Mouse (Mus musculus) midbrain, embryonic 13.5 days (tissue): Measurements from ENCODE around the gene Mosmo. TPM values are rescaled to one million over a fixed set of nuclear protein-coding genes. Genes with fewer than 3 reads are reported as not detected.

Experiments used
- ATAC-seq: fragments of 200-750 bp; cut with Nextera tagmentation; 2 replicates; pipeline ENCODE4 v1.8.0; 2017; ENCODE audit warnings: mild to moderate bottlenecking, moderate TSS enrichment, moderate library complexity
- H3K27ac ChIP-seq: fragments of 300-500 bp; sonication (generic); 2 replicates; pipeline ENCODE4 v1.5.1; 2015; ENCODE audit warnings: inconsistent platforms, mild to moderate bottlenecking, moderate library complexity
- H3K27me3 ChIP-seq: fragments of 300-500 bp; sonication (generic); 2 replicates; pipeline ENCODE4 v1.6.1; 2015; ENCODE audit warnings: mild to moderate bottlenecking, inconsistent platforms
- H3K36me3 ChIP-seq: fragments of 300-500 bp; sonication (generic); 2 replicates; pipeline ENCODE4 v1.6.1; 2015; ENCODE audit warnings: mild to moderate bottlenecking, inconsistent platforms
- H3K4me1 ChIP-seq: fragments of 300-500 bp; sonication (generic); replicated peaks from 2 replicates; pipeline ENCODE4 v1.6.1; 2015; ENCODE audit warnings: inconsistent platforms
- H3K4me2 ChIP-seq: fragments of 300-500 bp; sonication (generic); replicated peaks from 2 replicates; pipeline ENCODE4 v1.6.1; 2015; ENCODE audit warnings: moderate library complexity, mild to moderate bottlenecking, inconsistent platforms
- H3K4me3 ChIP-seq: fragments of 300-500 bp; sonication (generic); replicated peaks from 2 replicates; pipeline ENCODE4 v1.5.1; 2015; ENCODE audit warnings: mild to moderate bottlenecking, inconsistent platforms
- H3K9ac ChIP-seq: fragments of 300-500 bp; sonication (generic); replicated peaks from 2 replicates; pipeline ENCODE4 v1.6.1; 2015; ENCODE audit warnings: mild to moderate bottlenecking, inconsistent platforms
- H3K9me3 ChIP-seq: fragments of 300-500 bp; sonication (generic); 2 replicates; pipeline ENCODE4 v1.6.1; 2016; ENCODE audit warnings: mild to moderate bottlenecking, inconsistent platforms
- WGBS: fragments of 180-500 bp; shearing (Covaris S2); methylation state at CpG from one replicate; pipeline ENCODE4 v1.1.7; 2015; 5-methylcytosine and 5-hydroxymethylcytosine counted together
- polyA plus RNA-seq: library from polyadenylated mRNA; unstranded; fragments of >200 nt; fragmentation: Nextera tagmentation; extraction: Ambion mirVana; gene quantifications from 2 replicates; pipeline ENCODE4 v1.2.1, GENCODE M21; 2015

The Mosmo gene
- polyA plus RNA-seq, 1 experiment from 2014 or later, result 13.9 TPM

DNA sequence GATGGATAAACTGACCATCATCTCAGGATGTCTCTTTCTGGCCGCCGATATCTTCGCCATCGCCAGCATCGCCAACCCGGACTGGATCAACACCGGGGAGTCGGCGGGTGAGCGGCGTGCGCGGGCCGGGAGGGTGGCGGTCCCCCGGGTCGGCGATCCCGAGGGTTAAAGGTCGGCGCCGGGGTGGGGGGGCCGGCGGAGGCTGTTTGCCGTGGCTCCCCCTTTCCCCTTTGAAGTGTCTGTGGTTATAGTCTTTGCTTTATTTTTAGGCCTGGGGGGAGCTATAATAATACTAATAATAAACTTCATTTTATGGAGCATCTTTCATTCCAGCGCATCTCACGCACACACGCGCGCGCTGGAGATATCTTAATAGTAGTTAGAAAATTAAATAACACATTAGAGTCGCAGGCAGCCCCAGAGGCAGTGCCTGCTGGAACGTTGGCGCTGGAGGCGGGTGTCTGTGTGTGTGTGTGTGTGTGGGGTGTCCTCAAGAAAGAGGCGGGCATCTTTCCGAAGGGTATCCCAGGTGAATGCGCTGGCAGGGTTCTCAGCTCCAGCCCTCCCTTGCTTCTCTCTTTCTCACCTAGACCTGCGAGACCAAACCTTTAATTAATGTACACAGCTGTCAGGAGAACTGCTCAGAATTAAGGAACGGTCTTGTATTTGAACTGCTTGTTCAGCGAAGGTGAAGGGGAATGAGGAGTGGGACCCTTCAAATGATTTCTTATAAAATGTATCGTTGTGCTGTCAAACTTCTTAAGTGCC, 530 bp downstream of the Mosmo start:
- WGBS, result 2% methylated on average over 42 of the region's 42 CpGs
- Histone ChIP-seq H3K27ac (peak overlapping the region; percentile 81), H3K9ac (peak overlapping the region; percentile 94), H3K4me2 (peak overlapping the region; percentile 87), H3K27me3 (no peaks in the 10 kb centered on the region), H3K4me1 (peaks cover 37% of the 10 kb centered on the region), H3K4me3 (peak overlapping the region; percentile 92), H3K36me3 (no peaks in the 10 kb centered on the region; the same call in 1 of the 2 replicates), H3K9me3 (no peaks in the 10 kb centered on the region)
- ATAC-seq, result peak; percentile 81

DNA sequence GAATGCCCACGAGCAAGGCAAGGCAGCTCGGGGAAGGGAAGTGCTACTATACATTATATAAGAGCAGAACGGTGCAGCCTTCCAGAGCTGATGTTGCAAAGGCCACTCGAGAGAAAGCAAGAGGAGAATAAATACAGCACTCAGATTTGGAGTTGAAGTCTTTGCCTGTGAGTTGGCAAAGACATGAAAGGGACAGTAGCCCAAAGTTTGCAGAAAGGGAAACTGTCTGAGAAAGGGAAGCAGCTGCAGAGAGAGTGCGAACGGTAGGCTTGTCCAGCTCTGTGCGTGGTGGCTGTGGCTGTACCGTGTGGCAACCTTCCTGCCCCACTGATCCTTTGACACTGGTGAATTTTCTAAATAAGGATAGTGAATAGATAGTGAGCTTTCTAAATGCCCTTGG, 1.6 kb downstream of the Mosmo start:
- no peak for ATAC-seq
- H3K27ac ChIP-seq, result no peak overlapping the region
- H3K4me2 ChIP-seq, result peak overlapping the region; percentile 87
- peak overlapping the region; percentile 92 for H3K4me3 ChIP-seq
- no peaks in the 10 kb centered on the region; the same call in 1 of the 2 replicates for H3K36me3 ChIP-seq
- peaks cover 37% of the 10 kb centered on the region for H3K4me1 ChIP-seq
- 65% methylated on average over 8 of the region's 8 CpGs for WGBS
- H3K9ac ChIP-seq, result peak overlapping the region; percentile 46
- no peaks in the 10 kb centered on the region for H3K9me3 ChIP-seq
- H3K27me3 ChIP-seq, result no peaks in the 10 kb centered on the region

DNA sequence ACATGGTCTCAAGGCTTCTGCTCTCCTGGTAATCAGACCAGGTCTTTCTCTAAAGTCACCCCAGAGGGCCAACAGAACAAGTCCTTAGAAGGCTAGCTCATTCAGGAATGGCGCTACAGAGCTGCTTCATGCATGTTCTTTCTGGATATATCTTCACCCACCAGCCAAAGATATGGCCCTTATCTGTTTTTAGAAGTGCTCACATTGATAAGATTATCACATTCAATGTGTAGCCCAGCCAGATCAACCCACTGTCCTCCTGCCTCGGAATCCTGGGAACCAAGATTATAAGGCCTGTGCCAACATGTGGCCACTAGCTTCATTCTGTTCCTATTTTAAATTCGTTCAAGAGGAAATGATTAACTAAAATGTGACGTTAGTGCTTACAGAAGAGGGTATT, 4.6 kb downstream of the Mosmo start:
- peaks cover 31% of the 10 kb centered on the region for H3K4me1 ChIP-seq
- WGBS, result 83% methylated on average over 4 of the region's 4 CpGs
- H3K9me3 ChIP-seq, result no peaks in the 10 kb centered on the region
- H3K4me2 ChIP-seq, result no peak overlapping the region
- H3K27me3 ChIP-seq, result no peaks in the 10 kb centered on the region
- no peak for ATAC-seq
- H3K4me3 ChIP-seq, result no peak overlapping the region
- H3K27ac ChIP-seq, result no peak overlapping the region
- H3K36me3 ChIP-seq, result no peaks in the 10 kb centered on the region
- H3K9ac ChIP-seq, result no peak overlapping the region

DNA sequence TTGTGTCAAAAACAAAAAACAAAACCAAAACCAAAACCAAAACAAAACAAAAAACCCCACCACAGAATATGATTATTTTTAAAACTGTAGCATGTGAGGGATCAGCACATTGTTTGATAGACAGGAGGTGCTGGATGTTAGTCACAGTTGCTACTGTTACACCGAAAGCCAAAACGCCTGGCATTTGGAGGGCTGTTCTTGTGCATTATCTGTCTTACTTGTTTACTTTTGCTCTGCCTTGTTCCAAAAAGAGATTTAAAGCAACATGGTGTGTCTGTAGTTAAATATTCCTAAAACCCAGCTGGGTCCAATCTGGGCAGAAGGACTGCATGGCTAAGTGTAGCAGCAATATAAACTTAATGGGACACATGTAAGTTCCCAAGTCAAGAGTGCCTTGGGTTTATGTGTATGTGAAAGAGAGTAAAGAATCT, 7.3 kb downstream of the Mosmo start:
- Histone ChIP-seq H3K27me3 (no peaks in the 10 kb centered on the region), H3K4me3 (no peak overlapping the region), H3K4me1 (peaks cover 14% of the 10 kb centered on the region), H3K4me2 (no peak overlapping the region), H3K9me3 (no peaks in the 10 kb centered on the region), H3K9ac (no peak overlapping the region), H3K36me3 (no peaks in the 10 kb centered on the region), H3K27ac (no peak overlapping the region)
- ATAC-seq, result no peak
- 88% methylated on average over 2 of the region's 2 CpGs for WGBS

DNA sequence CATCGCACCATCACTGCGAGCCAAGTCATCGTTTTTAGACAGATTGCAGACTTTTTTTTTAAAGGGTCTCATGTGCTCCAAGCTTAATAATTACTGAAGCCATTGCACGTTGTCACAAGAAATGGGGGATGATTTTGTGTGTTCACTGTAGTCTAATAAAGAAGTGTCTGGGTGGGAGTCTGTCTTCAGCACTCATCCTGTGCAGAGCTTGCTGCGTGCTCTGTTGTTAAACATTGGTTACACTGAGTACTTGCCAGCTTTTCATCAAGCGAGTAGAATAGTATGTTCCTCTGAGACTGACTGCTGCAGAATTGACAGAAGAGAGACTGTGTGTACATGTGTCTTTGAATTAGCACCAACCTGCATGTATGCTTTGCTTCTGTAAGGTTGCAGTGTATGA, 7.8 kb downstream of the Mosmo start:
- no peak overlapping the region for H3K9ac ChIP-seq
- H3K4me3 ChIP-seq, result no peak overlapping the region
- H3K36me3 ChIP-seq, result no peaks in the 10 kb centered on the region
- H3K4me1 ChIP-seq, result peaks cover 9% of the 10 kb centered on the region
- H3K4me2 ChIP-seq, result no peak overlapping the region
- H3K9me3 ChIP-seq, result no peaks in the 10 kb centered on the region
- no peak overlapping the region for H3K27ac ChIP-seq
- 87% methylated on average over 6 of the region's 6 CpGs for WGBS
- ATAC-seq, result no peak
- no peaks in the 10 kb centered on the region for H3K27me3 ChIP-seq

DNA sequence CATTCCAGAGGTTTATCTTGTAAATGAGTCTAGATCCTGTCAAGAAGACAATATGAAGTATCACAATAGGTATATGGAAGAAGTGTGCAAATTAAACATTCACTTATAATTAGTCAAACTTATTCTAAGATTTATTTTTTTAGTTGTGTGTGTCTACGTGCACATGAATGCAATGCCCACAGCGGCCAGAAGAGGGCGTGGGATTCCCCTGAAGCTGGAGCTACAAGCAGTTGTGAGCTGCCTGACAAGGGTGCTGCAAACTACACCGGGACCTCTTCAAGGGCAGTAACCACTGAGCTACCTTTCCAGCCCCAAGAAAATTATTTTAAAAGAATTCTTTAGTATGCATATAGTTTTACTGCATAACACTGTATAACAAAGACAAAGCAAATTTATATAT, 13.2 kb downstream of the Mosmo start:
- WGBS, result 74% methylated on average over 4 of the region's 4 CpGs
- H3K9me3 ChIP-seq, result no peaks in the 10 kb centered on the region
- no peaks in the 10 kb centered on the region for H3K27me3 ChIP-seq
- peaks cover 5% of the 10 kb centered on the region; the same call in 1 of the 2 replicates for H3K4me1 ChIP-seq
- H3K9ac ChIP-seq, result no peak overlapping the region
- H3K36me3 ChIP-seq, result peaks cover 7% of the 10 kb centered on the region; the same call in 1 of the 2 replicates
- H3K4me3 ChIP-seq, result no peak overlapping the region
- no peak for ATAC-seq
- H3K4me2 ChIP-seq, result no peak overlapping the region
- no peak overlapping the region for H3K27ac ChIP-seq

DNA sequence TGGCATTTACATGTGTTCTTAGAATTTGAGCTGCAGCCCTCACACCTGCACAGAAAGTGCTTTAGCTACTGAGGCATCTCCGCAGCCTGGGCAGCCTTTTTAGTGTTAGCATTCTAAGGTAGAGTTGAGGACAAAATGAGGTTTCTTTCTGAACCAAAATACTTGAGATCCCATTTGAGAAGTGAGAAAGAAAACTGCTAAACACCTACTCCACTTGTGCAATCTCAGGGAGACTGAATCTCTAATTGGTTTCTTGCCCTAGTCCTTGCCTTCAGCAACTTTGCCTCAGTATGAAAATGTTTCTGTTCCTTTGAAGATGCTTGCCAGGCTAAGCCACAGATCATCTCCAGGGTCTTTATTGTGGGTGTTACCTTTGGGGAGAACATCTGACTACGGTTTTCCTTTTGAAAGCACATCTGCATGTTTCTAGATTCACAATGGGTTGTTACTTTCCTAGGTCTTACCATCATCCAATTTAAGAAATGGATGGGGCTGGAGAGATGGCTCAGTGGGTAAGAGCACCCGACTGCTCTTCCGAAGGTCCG, 16.5 kb downstream of the Mosmo start:
- no peak overlapping the region for H3K9ac ChIP-seq
- WGBS, result 96% methylated on average over 5 of the region's 5 CpGs
- H3K9me3 ChIP-seq, result no peaks in the 10 kb centered on the region
- H3K4me3 ChIP-seq, result no peak overlapping the region
- no peak overlapping the region for H3K4me2 ChIP-seq
- H3K4me1 ChIP-seq, result peaks cover 9% of the 10 kb centered on the region; the same call in 1 of the 2 replicates
- no peak for ATAC-seq
- no peaks in the 10 kb centered on the region for H3K27me3 ChIP-seq
- no peak overlapping the region for H3K27ac ChIP-seq
- H3K36me3 ChIP-seq, result peaks cover 11% of the 10 kb centered on the region

DNA sequence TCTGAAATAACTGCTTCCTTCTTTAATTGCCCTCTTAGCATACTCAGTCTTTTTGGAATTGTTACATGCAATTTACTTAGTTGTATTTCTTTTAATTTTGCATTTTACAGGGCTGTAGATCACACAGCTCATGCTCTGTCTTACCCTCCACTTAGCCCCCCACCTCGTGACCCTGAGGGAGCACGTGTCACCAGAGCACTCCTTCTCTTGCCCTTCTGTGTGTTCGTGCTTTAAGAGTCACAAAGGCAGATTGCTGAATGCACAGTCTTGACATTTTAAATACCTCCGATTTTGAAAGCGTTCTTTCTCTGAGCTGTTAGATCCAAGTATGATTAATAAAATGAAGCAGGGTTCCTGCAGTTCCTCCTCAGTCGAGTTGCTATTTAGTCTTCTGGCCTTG, 17.8 kb downstream of the Mosmo start:
- Histone ChIP-seq H3K9me3 (no peaks in the 10 kb centered on the region), H3K4me1 (peaks cover 11% of the 10 kb centered on the region; the same call in 1 of the 2 replicates), H3K36me3 (peaks cover 11% of the 10 kb centered on the region), H3K4me3 (no peak overlapping the region), H3K4me2 (no peak overlapping the region), H3K27ac (no peak overlapping the region), H3K27me3 (no peaks in the 10 kb centered on the region), H3K9ac (0 out of 2 replicates have a peak overlapping the region, but pooled peaks have one; percentile 19)
- 22% methylated on average over 6 of the region's 6 CpGs for WGBS
- no peak for ATAC-seq

DNA sequence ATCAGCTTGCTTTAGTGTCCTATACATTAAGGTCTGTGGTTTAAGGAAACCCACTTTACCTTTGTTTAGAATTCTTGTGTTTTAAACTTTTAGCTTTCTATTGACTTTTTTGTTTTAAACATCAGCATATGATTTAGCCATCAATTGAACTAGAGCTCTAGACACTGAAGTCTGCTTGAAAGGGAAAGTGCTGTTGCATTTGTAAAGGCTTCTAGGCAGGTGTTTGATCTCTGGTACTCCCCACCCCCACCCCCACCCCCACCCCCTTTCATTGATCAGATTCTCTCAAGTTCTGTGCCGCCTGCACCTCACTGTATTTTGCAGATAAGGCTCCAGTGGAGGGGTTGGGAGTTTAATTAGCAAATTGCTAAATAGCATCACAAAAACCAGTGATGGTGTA, 18.2 kb downstream of the Mosmo start:
- Histone ChIP-seq H3K4me2 (no peak overlapping the region), H3K4me1 (peaks cover 11% of the 10 kb centered on the region; the same call in 1 of the 2 replicates), H3K36me3 (peaks cover 11% of the 10 kb centered on the region), H3K27ac (no peak overlapping the region), H3K4me3 (no peak overlapping the region), H3K9me3 (no peaks in the 10 kb centered on the region), H3K27me3 (no peaks in the 10 kb centered on the region), H3K9ac (no peak overlapping the region)
- 45% methylated on average over 1 of the region's 1 CpGs for WGBS
- no peak for ATAC-seq

DNA sequence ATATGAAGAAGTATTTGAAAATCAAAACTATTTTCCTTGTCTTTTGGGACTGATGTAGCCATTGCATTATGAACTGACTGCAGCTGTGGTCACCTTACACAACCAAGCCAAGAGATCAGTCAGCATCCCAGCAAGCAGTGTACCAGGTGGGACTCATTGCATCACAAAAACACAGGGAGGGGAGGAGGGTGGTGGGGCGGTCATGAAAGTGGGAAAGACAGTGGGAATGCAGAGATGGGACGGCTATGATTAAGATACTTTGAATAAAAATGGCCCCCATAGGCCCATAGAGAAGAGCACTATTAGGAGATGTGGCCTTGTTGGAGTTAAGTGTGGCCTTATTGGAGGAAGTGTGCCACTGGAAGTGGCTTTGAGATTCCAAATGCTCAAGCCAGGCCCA, 18.9 kb downstream of the Mosmo start:
- peaks cover 11% of the 10 kb centered on the region; the same call in 1 of the 2 replicates for H3K4me1 ChIP-seq
- no peaks in the 10 kb centered on the region for H3K27me3 ChIP-seq
- WGBS, result 96% methylated on average over 2 of the region's 2 CpGs
- no peak overlapping the region for H3K4me3 ChIP-seq
- no peak overlapping the region for H3K4me2 ChIP-seq
- peaks cover 10% of the 10 kb centered on the region for H3K36me3 ChIP-seq
- no peak overlapping the region for H3K27ac ChIP-seq
- no peak for ATAC-seq
- no peaks in the 10 kb centered on the region for H3K9me3 ChIP-seq
- no peak overlapping the region for H3K9ac ChIP-seq

DNA sequence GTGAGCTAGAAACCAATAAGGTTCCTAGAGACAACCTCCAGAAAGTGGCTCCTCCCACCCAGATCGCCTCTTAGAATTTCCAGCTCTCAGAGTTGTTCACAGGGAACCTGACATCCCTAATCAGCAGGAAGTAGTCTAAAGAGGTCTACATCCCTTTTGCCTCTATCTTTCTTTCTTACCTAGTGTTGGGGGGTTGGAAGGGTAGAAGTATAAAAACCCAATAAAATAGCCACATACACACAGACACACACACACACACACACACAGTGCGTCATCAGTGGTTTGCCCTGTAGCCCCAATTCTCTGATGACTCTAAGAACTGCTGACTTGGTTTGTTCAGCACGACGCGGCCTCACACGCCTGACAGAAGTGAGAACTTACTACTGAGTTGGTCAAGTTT, 22.2 kb downstream of the Mosmo start:
- Histone ChIP-seq H3K4me3 (no peak overlapping the region), H3K9me3 (no peaks in the 10 kb centered on the region), H3K27me3 (no peaks in the 10 kb centered on the region), H3K4me2 (no peak overlapping the region), H3K36me3 (peaks cover 5% of the 10 kb centered on the region; the same call in 1 of the 2 replicates), H3K9ac (no peak overlapping the region), H3K4me1 (peaks cover 11% of the 10 kb centered on the region; the same call in 1 of the 2 replicates), H3K27ac (no peak overlapping the region)
- WGBS, result 92% methylated on average over 6 of the region's 6 CpGs
- no peak for ATAC-seq

DNA sequence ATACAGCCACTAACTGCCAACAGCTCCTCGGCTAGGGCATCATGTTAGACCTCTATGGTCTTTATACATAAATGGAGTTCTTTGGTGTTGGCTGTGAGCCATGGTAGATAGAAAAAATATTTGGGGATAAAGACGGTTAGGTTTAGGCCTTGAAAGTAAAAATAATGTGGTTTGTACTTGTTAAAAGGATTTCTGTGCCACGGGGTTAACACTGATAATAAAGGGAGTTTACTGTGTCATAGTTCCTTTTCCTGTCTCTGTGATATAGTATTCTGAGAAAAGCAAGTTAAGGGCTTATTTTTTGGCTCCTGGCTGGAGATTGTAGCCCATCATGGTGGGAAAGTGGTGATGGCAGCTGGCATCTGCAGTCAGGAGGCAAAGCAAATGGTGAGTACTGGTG, 26.5 kb downstream of the Mosmo start:
- Histone ChIP-seq H3K4me3 (no peak overlapping the region), H3K4me2 (no peak overlapping the region), H3K27ac (no peak overlapping the region), H3K27me3 (no peaks in the 10 kb centered on the region), H3K4me1 (0 out of 2 replicates have a peak, but pooled peaks cover 2% of the 10 kb centered on the region), H3K9ac (no peak overlapping the region), H3K9me3 (no peaks in the 10 kb centered on the region), H3K36me3 (no peaks in the 10 kb centered on the region)
- WGBS, result 93% methylated on average over 3 of the region's 3 CpGs
- ATAC-seq, result no peak
